ENCODE assay signal across 26 mouse cellular contexts in the genomic region with DNA sequence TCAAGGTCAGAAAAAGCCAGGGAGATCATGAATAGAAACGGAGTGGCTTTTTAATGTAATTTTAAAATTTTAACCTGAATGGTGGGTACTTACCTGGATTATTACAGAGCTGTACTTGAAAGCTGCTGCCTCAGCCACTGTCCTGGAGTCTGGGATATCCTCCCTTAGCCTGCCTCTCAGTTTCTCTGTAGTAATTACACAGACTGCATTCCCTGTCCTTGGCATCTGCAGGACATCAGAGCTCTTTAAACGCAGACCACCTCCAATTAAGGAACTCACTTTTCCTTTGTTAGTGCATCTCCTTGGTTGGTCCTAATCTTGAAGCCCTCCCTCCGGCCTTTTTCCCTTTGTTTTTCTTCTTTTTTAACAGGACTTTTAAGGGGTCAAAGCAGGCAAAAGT.
DNase-seq lines count a peak whose midpoint lies in the region; ATAC-seq and TF ChIP-seq lines count a peak whose summit lies in the region.
"Had no signal": no experiment of that assay in that cellular context is flagged by ENCODE, and none has a peak within 500 bp of the region (broad histone marks: within the 10 kb centered on the region; RNA-seq: fewer than 3 reads in every experiment).

No protein-coding gene starts in this region.

- H3K27me3 ChIP-seq in hindbrain, postnatal 0 days (ENCODE audit: insufficient read depth, low read length), result no peaks in the 10 kb centered on the region
- H3K27me3 ChIP-seq in hindbrain, embryonic 12.5 days, result no peaks in the 10 kb centered on the region
- H3K27me3 ChIP-seq: CH12.LX; limb, embryonic 12.5 days; liver, embryonic 15.5 days; Patski; stomach, embryonic 15.5 days had no signal

- peak; percentile 3 for DNase-seq in hindbrain, postnatal 0 days (ENCODE audit: low spot score)
- DNase-seq in R1 (ENCODE audit: low read depth, low spot score), result peak; percentile 29
- peak; percentile 20 for DNase-seq in embryo, embryonic 10.5 days (ENCODE audit: low spot score)
- DNase-seq in hindlimb bud, embryonic 11.5 days (ENCODE audit: extremely low spot score, low read depth, low spot score), result peak; percentile 28
- DNase-seq in cerebellum, adult 9-11 months, result no peak
- no peak for DNase-seq in kidney, adult 11 months
- DNase-seq in frontal cortex, postnatal 10 days (ENCODE audit: low spot score in 2 of 2), result no peak
- DNase-seq: adrenal gland, postnatal 25 days; B cell, adult 2 months; cerebellum, adult 18-20 months; gastrocnemius, postnatal 10 days; kidney, postnatal 36 days; lung, embryonic 14.5 days; lung, postnatal 14 days; right cerebral cortex, postnatal 25 days; thymus, postnatal 14 days had no signal

- no peak overlapping the region for H3K27ac ChIP-seq in hindbrain, postnatal 0 days
- no peak overlapping the region for H3K27ac ChIP-seq in hindbrain, embryonic 12.5 days
- H3K27ac ChIP-seq: layer of hippocampus, adult 2 months; left cerebral cortex, adult 2 months; limb, embryonic 12.5 days; liver, embryonic 15.5 days; midbrain, embryonic 10.5 days; stomach, embryonic 15.5 days had no signal

- H3K4me3 ChIP-seq in hindbrain, postnatal 0 days (ENCODE audit: low read length), result no peak overlapping the region
- no peak overlapping the region for H3K4me3 ChIP-seq in hindbrain, embryonic 12.5 days
- H3K4me3 ChIP-seq: layer of hippocampus, adult 2 months; left cerebral cortex, adult 2 months; limb, embryonic 12.5 days; liver, embryonic 15.5 days; midbrain, embryonic 10.5 days; stomach, embryonic 15.5 days had no signal

- no peaks in the 10 kb centered on the region for H3K9me3 ChIP-seq in hindbrain, postnatal 0 days (ENCODE audit: low read length)
- H3K9me3 ChIP-seq in hindbrain, embryonic 12.5 days (replicated peaks), result no peaks in the 10 kb centered on the region
- H3K9me3 ChIP-seq: limb, embryonic 12.5 days; liver, embryonic 15.5 days; stomach, embryonic 15.5 days had no signal

- WGBS in hindbrain, postnatal 0 days, result 24% methylated on average over 3 of the region's 3 CpGs
- WGBS in hindbrain, embryonic 12.5 days, result 16% methylated on average over 3 of the region's 3 CpGs

- H3K4me2 ChIP-seq in hindbrain, postnatal 0 days (ENCODE audit: low read depth, low read length), result no peak overlapping the region
- H3K4me2 ChIP-seq in hindbrain, embryonic 12.5 days (replicated peaks), result no peak overlapping the region
- H3K4me2 ChIP-seq: limb, embryonic 12.5 days; liver, embryonic 15.5 days; lung, embryonic 14.5 days; stomach, embryonic 15.5 days had no signal

- no peaks in the 10 kb centered on the region for H3K36me3 ChIP-seq in hindbrain, postnatal 0 days (ENCODE audit: insufficient read depth, low read length)
- H3K36me3 ChIP-seq in hindbrain, embryonic 12.5 days, result no peaks in the 10 kb centered on the region
- H3K36me3 ChIP-seq: limb, embryonic 12.5 days; liver, embryonic 15.5 days; midbrain, embryonic 10.5 days; stomach, embryonic 15.5 days had no signal

- H3K9ac ChIP-seq in hindbrain, postnatal 0 days (replicated peaks; ENCODE audit: low read length), result no peak overlapping the region
- no peak overlapping the region for H3K9ac ChIP-seq in hindbrain, embryonic 12.5 days
- H3K9ac ChIP-seq: limb, embryonic 12.5 days; liver, embryonic 15.5 days; lung, embryonic 14.5 days; stomach, embryonic 15.5 days had no signal

- TF ChIP-seq CTCF in hindbrain, postnatal 0 days (IDR thresholded peaks at IDR 0.05; ENCODE audit: low read depth), result no peak

- H3K4me1 ChIP-seq in hindbrain, postnatal 0 days (ENCODE audit: insufficient read depth, low read length), result no peaks in the 10 kb centered on the region
- H3K4me1 ChIP-seq in hindbrain, embryonic 12.5 days, result no peaks in the 10 kb centered on the region
- H3K4me1 ChIP-seq: liver, embryonic 15.5 days; stomach, embryonic 15.5 days had no signal

- ATAC-seq in hindbrain, postnatal 0 days, result no peak
- ATAC-seq in hindbrain, embryonic 12.5 days (ENCODE audit: low FRiP score), result no peak
- ATAC-seq: intestine, postnatal 0 days; Patski had no signal

Comparison
In these comparisons a context has a peak if more than half of its experiments do, and no peak if none do; other contexts are left out.
1. DNase-seq: peak in hindbrain, postnatal 0 days (single experiment), R1 (single experiment), embryo, embryonic 10.5 days (single experiment) and hindlimb bud, embryonic 11.5 days (single experiment); none in cerebellum, adult 9-11 months (single experiment), kidney, adult 11 months (single experiment) and frontal cortex, postnatal 10 days (0 of 2).